Mouse (Mus musculus) forebrain, embryonic 12.5 days (tissue): ENCODE measurements around the gene Aif1l. TPM values are rescaled to one million over a fixed set of nuclear protein-coding genes. Genes with fewer than 3 reads are reported as not detected.

ENCODE experiments used
- ATAC-seq: fragments of 200-750 bp; cut with Nextera tagmentation; 2 replicates; pipeline ENCODE4 v1.8.0; 2017; ENCODE audit warnings: moderate TSS enrichment; ENCODE audit not compliant: low FRiP score
- H3K27ac ChIP-seq: fragments of 300-500 bp; sonication (generic); 2 replicates; pipeline ENCODE4 v1.5.1; 2016; ENCODE audit warnings: mild to moderate bottlenecking
- H3K27me3 ChIP-seq: fragments of 300-500 bp; sonication (generic); 2 replicates; pipeline ENCODE4 v1.6.1; 2016; ENCODE audit warnings: mild to moderate bottlenecking
- H3K36me3 ChIP-seq: fragments of 300-500 bp; sonication (generic); replicated peaks from 2 replicates; pipeline ENCODE4 v1.6.1; 2016; ENCODE audit warnings: mild to moderate bottlenecking
- H3K4me1 ChIP-seq: fragments of 300-500 bp; sonication (generic); 2 replicates; pipeline ENCODE4 v1.6.1; 2016
- H3K4me2 ChIP-seq: fragments of 300-500 bp; sonication (generic); 2 replicates; pipeline ENCODE4 v1.6.1; 2016; ENCODE audit warnings: mild to moderate bottlenecking, moderate library complexity
- H3K4me3 ChIP-seq: fragments of 300-500 bp; sonication (generic); replicated peaks from 2 replicates; pipeline ENCODE4 v1.5.1; 2016; ENCODE audit warnings: mild to moderate bottlenecking
- H3K9ac ChIP-seq: fragments of 300-500 bp; sonication (generic); 2 replicates; pipeline ENCODE4 v1.6.1; 2016; ENCODE audit warnings: mild to moderate bottlenecking
- H3K9me3 ChIP-seq: fragments of 300-500 bp; sonication (generic); 2 replicates; pipeline ENCODE4 v1.6.1; 2016
- WGBS: fragments of 180-500 bp; shearing (Covaris S2); methylation state at CpG from one replicate; pipeline ENCODE4 v1.1.7; 2016; 5-methylcytosine and 5-hydroxymethylcytosine counted together
- polyA plus RNA-seq: library from polyadenylated mRNA; unstranded; fragments of >200 nt; fragmentation: Nextera tagmentation; extraction: Ambion mirVana; gene quantifications from 2 replicates; pipeline ENCODE4 v1.2.1, GENCODE M21; 2016

The Aif1l gene
- polyA plus RNA-seq, 1 experiment from 2014 or later = 73.5 TPM

DNA sequence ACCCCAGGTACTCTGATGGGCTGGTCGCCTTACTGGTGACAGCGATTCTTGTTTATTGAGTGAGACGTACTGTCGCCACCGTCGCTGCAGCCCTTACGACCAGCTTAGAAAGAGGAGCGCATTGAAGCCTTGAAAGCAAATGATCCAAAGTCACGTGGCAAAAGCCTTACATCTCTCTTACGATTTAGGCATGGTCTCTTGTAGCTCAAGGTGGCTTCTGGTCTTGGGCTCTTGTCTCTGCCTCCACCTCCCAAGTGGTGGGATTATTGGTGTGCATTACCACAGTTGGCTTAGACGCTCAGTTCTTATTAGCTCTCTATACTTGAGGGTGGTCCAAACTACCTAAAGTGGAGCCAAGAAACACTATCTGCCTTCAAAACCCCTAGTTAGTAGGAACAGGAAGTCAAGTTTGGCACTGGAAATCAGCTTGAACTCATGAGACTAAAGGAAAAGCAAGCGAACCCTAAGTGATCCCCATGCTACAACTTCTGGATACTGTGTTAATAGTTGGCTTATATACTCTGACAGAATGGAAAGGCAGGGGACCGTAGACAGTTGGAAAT lies 25.0 kb downstream of the Aif1l start:
- peak overlapping the region; percentile 87 for H3K9ac ChIP-seq
- no peaks in the 10 kb centered on the region for H3K27me3 ChIP-seq
- H3K9me3 ChIP-seq = no peaks in the 10 kb centered on the region
- H3K4me1 ChIP-seq = peaks cover 15% of the 10 kb centered on the region
- ATAC-seq = no peak
- peak overlapping the region; percentile 93 for H3K4me2 ChIP-seq
- H3K36me3 ChIP-seq = peaks cover 60% of the 10 kb centered on the region
- H3K27ac ChIP-seq = no peak overlapping the region
- peak overlapping the region; percentile 94 for H3K4me3 ChIP-seq
- WGBS = 11% methylated on average over 13 of the region's 13 CpGs

GRCm38 (mm10) chr2:31987774-31988173 lies 37.8 kb downstream of the Aif1l start:
- Histone ChIP-seq H3K27ac (no peak overlapping the region), H3K36me3 (peaks cover 96% of the 10 kb centered on the region), H3K9me3 (no peaks in the 10 kb centered on the region), H3K27me3 (no peaks in the 10 kb centered on the region), H3K9ac (no peak overlapping the region), H3K4me1 (no peaks in the 10 kb centered on the region), H3K4me2 (no peak overlapping the region), H3K4me3 (no peak overlapping the region)
- ATAC-seq = no peak
- WGBS = 96% methylated on average over 1 of the region's 1 CpGs

- ATAC-seq = no peak
- H3K4me2 ChIP-seq = no peak overlapping the region
- peaks cover 94% of the 10 kb centered on the region for H3K36me3 ChIP-seq
- H3K27ac ChIP-seq = no peak overlapping the region
- no peaks in the 10 kb centered on the region for H3K4me1 ChIP-seq
- no peaks in the 10 kb centered on the region for H3K9me3 ChIP-seq
- H3K27me3 ChIP-seq = no peaks in the 10 kb centered on the region
- no peak overlapping the region for H3K4me3 ChIP-seq
- 97% methylated on average over 4 of the region's 4 CpGs for WGBS
- H3K9ac ChIP-seq = no peak overlapping the region
Measured at GRCm38 (mm10) chr2:31990961-31991360, 41.0 kb downstream of the Aif1l start.

DNA sequence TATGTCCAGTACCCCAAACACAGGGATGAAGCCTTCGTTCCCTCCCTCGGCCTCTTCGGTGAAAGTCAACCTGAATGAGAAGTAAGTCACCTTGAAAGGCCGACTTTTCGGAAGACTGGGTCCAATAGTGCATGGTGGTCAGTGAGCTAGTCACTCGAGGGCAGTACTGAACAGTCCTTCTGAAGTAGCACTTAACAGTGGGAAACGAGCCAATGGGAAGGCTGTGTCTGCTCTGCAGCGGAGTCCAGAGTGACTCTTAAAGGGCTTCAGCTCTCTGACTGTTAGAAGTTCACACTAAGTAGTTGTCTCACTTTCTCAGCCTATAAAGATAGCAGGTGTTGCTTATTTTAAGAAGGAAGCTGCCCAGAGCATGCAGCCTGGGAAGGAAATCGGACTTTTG lies 45.0 kb downstream of the Aif1l start:
- Histone ChIP-seq H3K27me3 (no peaks in the 10 kb centered on the region), H3K9me3 (no peaks in the 10 kb centered on the region), H3K4me1 (no peaks in the 10 kb centered on the region), H3K4me3 (no peak overlapping the region), H3K36me3 (peaks cover 95% of the 10 kb centered on the region), H3K4me2 (no peak overlapping the region), H3K27ac (no peak overlapping the region), H3K9ac (no peak overlapping the region)
- 93% methylated on average over 9 of the region's 9 CpGs for WGBS
- ATAC-seq = no peak

DNA sequence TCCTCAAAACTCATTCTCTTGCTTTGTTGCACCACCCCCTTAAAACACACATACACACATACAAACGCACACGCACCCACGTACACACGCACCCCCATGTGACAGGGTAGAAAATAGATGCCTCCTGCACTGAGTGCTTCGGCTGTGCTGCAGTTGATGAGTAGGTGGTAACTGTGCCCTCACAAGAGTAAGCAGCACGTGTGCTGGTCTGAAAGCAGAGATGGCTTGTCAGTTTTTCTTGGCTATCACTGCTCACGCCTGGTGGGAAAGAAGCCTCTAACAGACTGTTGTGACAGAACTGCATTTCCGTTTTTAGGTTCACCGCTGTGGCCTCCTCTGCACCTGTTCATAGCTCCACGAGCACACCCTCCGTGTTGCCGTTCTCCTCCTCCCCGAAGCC lies 46.1 kb downstream of the Aif1l start:
- Histone ChIP-seq H3K36me3 (peaks cover 93% of the 10 kb centered on the region), H3K4me2 (no peak overlapping the region), H3K9ac (no peak overlapping the region), H3K27ac (no peak overlapping the region), H3K27me3 (no peaks in the 10 kb centered on the region), H3K9me3 (no peaks in the 10 kb centered on the region), H3K4me3 (no peak overlapping the region), H3K4me1 (no peaks in the 10 kb centered on the region)
- ATAC-seq = no peak
- 95% methylated on average over 13 of the region's 13 CpGs for WGBS

GRCm38 (mm10) chr2:31997539-31997938 lies 47.6 kb downstream of the Aif1l start:
- WGBS = 93% methylated on average over 5 of the region's 5 CpGs
- Histone ChIP-seq H3K9me3 (no peaks in the 10 kb centered on the region), H3K36me3 (peaks cover 86% of the 10 kb centered on the region), H3K9ac (no peak overlapping the region), H3K4me1 (no peaks in the 10 kb centered on the region), H3K27ac (no peak overlapping the region), H3K4me3 (no peak overlapping the region), H3K27me3 (no peaks in the 10 kb centered on the region), H3K4me2 (no peak overlapping the region)
- no peak for ATAC-seq

- WGBS = 66% methylated on average over 2 of the region's 2 CpGs
- Histone ChIP-seq H3K4me1 (no peaks in the 10 kb centered on the region), H3K9ac (no peak overlapping the region), H3K4me2 (no peak overlapping the region), H3K27me3 (no peaks in the 10 kb centered on the region), H3K9me3 (no peaks in the 10 kb centered on the region), H3K4me3 (no peak overlapping the region), H3K27ac (no peak overlapping the region), H3K36me3 (peaks cover 86% of the 10 kb centered on the region)
- ATAC-seq = no peak
Measured at GRCm38 (mm10) chr2:31998443-31998842, 48.5 kb downstream of the Aif1l start.

- WGBS = 84% methylated on average over 2 of the region's 2 CpGs
Measured at GRCm38 (mm10) chr2:32008311-32008710, 58.4 kb downstream of the Aif1l start.

DNA sequence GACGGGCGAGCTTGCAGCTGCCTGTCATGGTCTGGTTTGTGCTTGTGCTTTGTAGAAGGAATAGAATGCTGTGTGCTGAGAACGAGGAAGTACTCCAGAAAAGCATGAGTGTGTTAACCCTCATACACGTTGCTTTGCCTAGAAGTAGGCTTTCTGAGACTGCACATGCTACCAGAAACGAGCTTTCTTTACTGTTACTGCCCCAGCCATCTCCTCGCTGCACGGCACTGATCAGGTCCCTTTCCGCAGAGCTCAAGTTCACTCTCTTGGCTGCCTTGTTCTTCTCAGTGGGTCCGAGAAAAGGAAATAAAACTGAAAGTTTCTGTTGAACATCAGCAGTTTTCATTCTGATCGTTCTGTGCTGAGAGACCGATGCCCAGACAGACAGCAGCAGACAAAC lies 58.8 kb downstream of the Aif1l start:
- no peaks in the 10 kb centered on the region for H3K4me1 ChIP-seq
- no peaks in the 10 kb centered on the region for H3K9me3 ChIP-seq
- H3K27me3 ChIP-seq = no peaks in the 10 kb centered on the region
- no peak overlapping the region for H3K9ac ChIP-seq
- no peak overlapping the region for H3K4me2 ChIP-seq
- no peak overlapping the region for H3K4me3 ChIP-seq
- no peak overlapping the region for H3K27ac ChIP-seq
- WGBS = 90% methylated on average over 11 of the region's 11 CpGs
- peaks cover 80% of the 10 kb centered on the region for H3K36me3 ChIP-seq
- ATAC-seq = no peak

More at GRCm38 (mm10) chr2:32008311-32008710, 58.4 kb downstream of the Aif1l start:
- H3K9me3 ChIP-seq = no peaks in the 10 kb centered on the region
- no peak overlapping the region for H3K4me2 ChIP-seq
- H3K27ac ChIP-seq = no peak overlapping the region
- no peak overlapping the region for H3K9ac ChIP-seq
- no peaks in the 10 kb centered on the region for H3K27me3 ChIP-seq
- no peak overlapping the region for H3K4me3 ChIP-seq
- H3K4me1 ChIP-seq = no peaks in the 10 kb centered on the region
- peaks cover 84% of the 10 kb centered on the region for H3K36me3 ChIP-seq
- ATAC-seq = no peak

DNA sequence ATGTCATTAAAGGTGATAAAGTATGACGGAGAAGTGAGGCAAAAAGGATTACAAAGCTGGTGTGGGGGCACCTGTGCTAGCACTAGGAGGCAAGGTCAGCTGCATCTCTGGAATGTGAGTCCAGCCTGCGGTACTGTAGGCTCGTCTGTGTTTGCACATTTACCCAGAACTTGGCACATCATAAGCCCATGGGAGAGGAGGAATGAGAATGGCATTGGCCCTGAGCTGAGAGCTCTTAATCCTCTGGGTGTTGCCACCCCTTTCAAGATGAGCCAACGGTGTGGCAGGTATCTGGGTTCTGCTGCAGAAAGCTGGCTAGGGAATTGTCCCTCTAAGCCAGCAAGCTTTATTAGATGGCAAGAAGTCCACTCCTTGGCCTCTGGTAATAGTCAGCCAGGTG lies 69.8 kb downstream of the Aif1l start:
- H3K9ac ChIP-seq = no peak overlapping the region
- H3K9me3 ChIP-seq = no peaks in the 10 kb centered on the region
- 95% methylated on average over 4 of the region's 4 CpGs for WGBS
- ATAC-seq = no peak
- H3K4me2 ChIP-seq = no peak overlapping the region
- H3K27me3 ChIP-seq = no peaks in the 10 kb centered on the region
- H3K4me1 ChIP-seq = no peaks in the 10 kb centered on the region
- no peak overlapping the region for H3K4me3 ChIP-seq
- H3K27ac ChIP-seq = no peak overlapping the region
- H3K36me3 ChIP-seq = peaks cover 83% of the 10 kb centered on the region

DNA sequence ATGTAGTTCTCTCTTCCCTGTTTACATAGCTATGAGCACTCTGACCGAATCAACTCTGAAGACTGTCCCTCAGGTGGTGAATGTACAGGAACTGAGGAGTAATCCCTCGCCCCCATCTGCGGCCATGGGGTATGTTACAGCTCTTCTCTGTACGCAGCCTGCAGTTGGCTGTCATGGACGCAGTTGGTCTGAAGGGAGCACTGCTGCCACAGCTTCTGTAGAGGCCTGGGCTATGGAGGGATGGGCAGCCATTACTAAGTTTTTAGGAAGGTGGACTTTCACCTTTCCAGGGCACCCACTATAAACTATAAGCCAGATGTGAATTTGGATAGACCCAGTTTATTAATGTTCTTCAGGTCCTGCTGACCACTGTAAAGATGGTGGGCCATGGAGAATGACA lies 70.3 kb downstream of the Aif1l start:
- Histone ChIP-seq H3K4me2 (no peak overlapping the region), H3K27ac (no peak overlapping the region), H3K9me3 (no peaks in the 10 kb centered on the region), H3K4me3 (no peak overlapping the region), H3K4me1 (no peaks in the 10 kb centered on the region), H3K36me3 (peaks cover 82% of the 10 kb centered on the region), H3K9ac (no peak overlapping the region), H3K27me3 (no peaks in the 10 kb centered on the region)
- 96% methylated on average over 5 of the region's 5 CpGs for WGBS
- no peak for ATAC-seq
